Mouse (Mus musculus): ENCODE measurements around the gene Pdzd2. TPM values are rescaled to one million over a fixed set of nuclear protein-coding genes. Genes with fewer than 3 reads are reported as not detected.

Gene Pdzd2
- 17.6 and 19.8 TPM in 2 replicates for polyA plus RNA-seq (2012; rRNA removed)

- Histone ChIP-seq H3K27ac (ENCODE audit: insufficient read depth, low read length) (no peak within 1 kb of the TSS), H3K4me3 (ENCODE audit: insufficient read depth, low read length) (peak within 1 kb of the TSS; percentile 36), H3K4me1 (ENCODE audit: control insufficient read depth, insufficient read depth, low read length) (peaks cover 3% of the 10 kb centered on the region)
- TF ChIP-seq CTCF (IDR thresholded peaks at IDR 0.05; ENCODE audit: extremely low read depth, insufficient read depth, low read length) (peak; percentile 60), POLR2A (IDR thresholded peaks at IDR 0.05; ENCODE audit: extremely low read depth, insufficient read depth, low read length) (peak; percentile 88)
Measured at GRCm38 (mm10) chr15:12739277-12740247, at the start of gene Pdzd2. Pdzd2 (minus strand) TSS chr15:12739924.

- TF ChIP-seq POLR2A (IDR thresholded peaks at IDR 0.05; ENCODE audit: extremely low read depth, insufficient read depth, low read length) (no peak), CTCF (IDR thresholded peaks at IDR 0.05; ENCODE audit: extremely low read depth, insufficient read depth, low read length) (no peak)
- no peak overlapping the region for H3K27ac ChIP-seq (ENCODE audit: insufficient read depth, low read length)
- H3K4me1 ChIP-seq (ENCODE audit: control insufficient read depth, insufficient read depth, low read length), result peaks cover 1% of the 10 kb centered on the region; the same call in 1 of the 2 replicates
- no peak overlapping the region for H3K4me3 ChIP-seq (ENCODE audit: insufficient read depth, low read length)
Measured at GRCm38 (mm10) chr15:12789406-12789867, 49.7 kb upstream of the Pdzd2 start.

- Histone ChIP-seq H3K4me1 (ENCODE audit: control insufficient read depth, insufficient read depth, low read length) (peaks cover 1% of the 10 kb centered on the region; the same call in 1 of the 2 replicates), H3K27ac (ENCODE audit: insufficient read depth, low read length) (no peak overlapping the region), H3K4me3 (ENCODE audit: insufficient read depth, low read length) (no peak overlapping the region)
- TF ChIP-seq POLR2A (IDR thresholded peaks at IDR 0.05; ENCODE audit: extremely low read depth, insufficient read depth, low read length), result no peak
- TF ChIP-seq CTCF (IDR thresholded peaks at IDR 0.05; ENCODE audit: extremely low read depth, insufficient read depth, low read length), result no peak
Measured at GRCm38 (mm10) chr15:12788536-12788935, 48.8 kb upstream of the Pdzd2 start.

GRCm38 (mm10) chr15:12781729-12782326 lies 42.1 kb upstream of the Pdzd2 start:
- TF ChIP-seq POLR2A (IDR thresholded peaks at IDR 0.05; ENCODE audit: extremely low read depth, insufficient read depth, low read length) (no peak), CTCF (IDR thresholded peaks at IDR 0.05; ENCODE audit: extremely low read depth, insufficient read depth, low read length) (no peak)
- no peaks in the 10 kb centered on the region for H3K4me1 ChIP-seq (ENCODE audit: control insufficient read depth, insufficient read depth, low read length)
- H3K4me3 ChIP-seq (ENCODE audit: insufficient read depth, low read length), result no peak overlapping the region
- H3K27ac ChIP-seq (ENCODE audit: insufficient read depth, low read length), result no peak overlapping the region

- Histone ChIP-seq H3K4me1 (ENCODE audit: control insufficient read depth, insufficient read depth, low read length) (no peaks in the 10 kb centered on the region), H3K4me3 (ENCODE audit: insufficient read depth, low read length) (no peak overlapping the region), H3K27ac (ENCODE audit: insufficient read depth, low read length) (no peak overlapping the region)
- TF ChIP-seq POLR2A (IDR thresholded peaks at IDR 0.05; ENCODE audit: extremely low read depth, insufficient read depth, low read length) (no peak), CTCF (IDR thresholded peaks at IDR 0.05; ENCODE audit: extremely low read depth, insufficient read depth, low read length) (no peak)
Measured at GRCm38 (mm10) chr15:12781296-12781695, 41.6 kb upstream of the Pdzd2 start.

GRCm38 (mm10) chr15:12774149-12774753 lies 34.5 kb upstream of the Pdzd2 start:
- Histone ChIP-seq H3K4me1 (ENCODE audit: control insufficient read depth, insufficient read depth, low read length) (peaks cover 5% of the 10 kb centered on the region; the same call in 1 of the 2 replicates), H3K4me3 (ENCODE audit: insufficient read depth, low read length) (no peak overlapping the region), H3K27ac (ENCODE audit: insufficient read depth, low read length) (no peak overlapping the region)
- TF ChIP-seq CTCF (IDR thresholded peaks at IDR 0.05; ENCODE audit: extremely low read depth, insufficient read depth, low read length) (no peak), POLR2A (IDR thresholded peaks at IDR 0.05; ENCODE audit: extremely low read depth, insufficient read depth, low read length) (no peak)

GRCm38 (mm10) chr15:12770958-12771357 lies 31.2 kb upstream of the Pdzd2 start:
- H3K4me3 ChIP-seq (ENCODE audit: insufficient read depth, low read length), result no peak overlapping the region
- TF ChIP-seq CTCF (IDR thresholded peaks at IDR 0.05; ENCODE audit: extremely low read depth, insufficient read depth, low read length), result no peak
- no peak overlapping the region for H3K27ac ChIP-seq (ENCODE audit: insufficient read depth, low read length)
- H3K4me1 ChIP-seq (ENCODE audit: control insufficient read depth, insufficient read depth, low read length), result peaks cover 6% of the 10 kb centered on the region; the same call in 1 of the 2 replicates

GRCm38 (mm10) chr15:12766848-12767247 lies 27.1 kb upstream of the Pdzd2 start:
- Histone ChIP-seq H3K4me3 (ENCODE audit: insufficient read depth, low read length) (no peak overlapping the region), H3K4me1 (ENCODE audit: control insufficient read depth, insufficient read depth, low read length) (peaks cover 3% of the 10 kb centered on the region; the same call in 1 of the 2 replicates), H3K27ac (ENCODE audit: insufficient read depth, low read length) (no peak overlapping the region)
- TF ChIP-seq POLR2A (IDR thresholded peaks at IDR 0.05; ENCODE audit: extremely low read depth, insufficient read depth, low read length) (no peak), CTCF (IDR thresholded peaks at IDR 0.05; ENCODE audit: extremely low read depth, insufficient read depth, low read length) (no peak)

- TF ChIP-seq CTCF (IDR thresholded peaks at IDR 0.05; ENCODE audit: extremely low read depth, insufficient read depth, low read length), result no peak
- TF ChIP-seq POLR2A (IDR thresholded peaks at IDR 0.05; ENCODE audit: extremely low read depth, insufficient read depth, low read length), result no peak
- H3K4me3 ChIP-seq (ENCODE audit: insufficient read depth, low read length), result no peak overlapping the region
- peaks cover 1% of the 10 kb centered on the region; the same call in 1 of the 2 replicates for H3K4me1 ChIP-seq (ENCODE audit: control insufficient read depth, insufficient read depth, low read length)
- H3K27ac ChIP-seq (ENCODE audit: insufficient read depth, low read length), result no peak overlapping the region
Measured at GRCm38 (mm10) chr15:12763147-12763546, 23.4 kb upstream of the Pdzd2 start.
